Mouse (Mus musculus): ENCODE data around the gene Alyref2. TPM values are rescaled to one million over a fixed set of nuclear protein-coding genes. Genes with fewer than 3 reads are reported as not detected.

Alyref2 gene
- polyA plus RNA-seq, 2 experiments from 2014 or later: 8.9 to 11.1 TPM

DNA sequence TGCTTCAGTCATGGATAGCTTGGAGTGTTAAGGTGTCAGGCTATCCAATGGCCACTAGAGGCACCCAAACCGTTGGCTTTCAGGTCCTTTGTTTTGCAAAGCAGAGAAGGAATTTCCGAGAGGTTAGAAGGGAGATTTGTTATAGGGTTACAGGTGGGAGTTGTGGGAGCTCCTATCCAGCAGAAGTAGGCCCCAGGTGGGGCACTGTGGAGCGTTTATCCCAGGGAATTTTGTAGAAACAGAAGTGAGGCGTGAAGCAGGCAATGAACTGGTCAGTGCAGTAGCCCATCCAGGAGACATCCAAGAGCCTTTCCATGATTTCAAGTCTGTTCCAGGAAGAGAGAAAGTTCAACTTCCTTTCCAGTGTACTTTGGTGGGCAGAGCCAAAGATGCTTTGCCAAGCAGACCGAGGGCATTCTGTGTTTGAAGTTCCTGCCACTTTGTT, 1.6 kb upstream of the Alyref2 start:
- no peak for ATAC-seq

- peak; percentile 57 for ATAC-seq
Observed at GRCm38 (mm10) chr1:171502388-171503249, 659 bp upstream of the Alyref2 start.

DNA sequence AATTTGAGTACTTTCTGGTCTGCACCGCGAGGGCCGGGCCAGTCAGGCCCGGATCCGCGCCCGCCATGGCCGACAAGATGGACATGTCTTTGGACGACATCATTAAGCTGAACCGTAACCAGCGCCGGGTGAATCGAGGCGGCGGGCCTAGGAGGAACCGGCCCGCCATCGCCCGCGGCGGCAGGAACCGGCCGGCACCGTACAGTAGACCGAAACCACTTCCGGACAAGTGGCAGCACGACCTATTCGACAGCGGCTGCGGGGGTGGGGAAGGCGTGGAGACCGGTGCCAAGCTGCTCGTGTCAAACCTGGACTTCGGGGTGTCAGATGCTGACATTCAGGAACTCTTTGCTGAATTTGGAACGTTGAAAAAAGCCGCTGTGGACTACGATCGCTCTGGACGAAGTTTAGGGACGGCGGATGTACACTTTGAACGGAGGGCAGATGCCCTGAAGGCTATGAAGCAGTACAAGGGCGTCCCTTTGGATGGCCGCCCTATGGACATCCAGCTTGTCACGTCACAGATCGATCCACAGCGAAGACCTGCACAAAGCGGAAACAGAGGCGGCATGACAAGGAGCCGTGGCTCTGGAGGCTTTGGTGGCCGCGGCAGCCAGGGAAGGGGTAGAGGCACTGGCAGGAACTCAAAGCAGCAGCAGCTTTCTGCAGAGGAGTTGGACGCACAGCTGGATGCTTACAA, 464 bp downstream of the Alyref2 start:
- ATAC-seq: peak; percentile 69

DNA sequence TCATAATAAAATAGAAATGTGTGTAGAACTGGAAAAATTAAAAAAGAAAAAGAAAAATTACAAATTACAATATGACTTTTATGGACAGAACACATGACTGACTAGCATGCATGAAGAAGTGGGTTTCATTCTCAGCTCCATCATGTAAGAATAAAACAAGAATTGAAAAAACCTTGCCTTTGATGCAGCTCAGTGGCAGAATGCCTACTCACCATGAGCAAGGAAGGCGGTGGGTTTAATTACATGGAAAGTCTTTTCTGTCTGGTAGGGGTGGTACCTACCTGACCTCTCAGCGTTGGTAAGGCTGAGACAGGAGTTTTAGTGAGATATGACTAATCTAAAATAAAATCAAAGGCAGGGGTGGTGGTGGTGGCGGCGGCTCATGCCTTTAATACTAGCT, 1.3 kb downstream of the Alyref2 start:
- ATAC-seq: no peak

DNA sequence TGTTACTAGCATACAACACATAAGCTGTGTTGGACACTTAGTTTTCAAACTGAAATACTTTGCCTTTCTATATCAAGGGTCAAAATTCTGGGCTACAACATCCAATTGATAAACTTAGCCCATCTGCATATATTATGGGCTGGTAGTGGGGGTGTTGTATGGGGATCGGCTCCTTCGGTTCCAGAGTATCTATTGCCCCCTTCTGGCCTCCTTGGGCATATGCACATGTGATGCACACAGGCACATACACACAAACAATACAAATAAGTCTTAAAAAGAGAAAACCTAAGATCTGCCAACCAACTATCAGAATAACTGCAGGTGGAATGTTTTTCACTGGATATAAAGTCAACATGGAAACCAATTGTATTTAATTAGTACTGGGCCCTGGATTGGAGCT, 10.0 kb downstream of the Alyref2 start:
- ATAC-seq: no peak

GRCm38 (mm10) chr1:171513760-171514159, 10.5 kb downstream of the Alyref2 start:
- no peak for ATAC-seq

- ATAC-seq: no peak
Observed at GRCm38 (mm10) chr1:171515039-171515438, 11.8 kb downstream of the Alyref2 start.

DNA sequence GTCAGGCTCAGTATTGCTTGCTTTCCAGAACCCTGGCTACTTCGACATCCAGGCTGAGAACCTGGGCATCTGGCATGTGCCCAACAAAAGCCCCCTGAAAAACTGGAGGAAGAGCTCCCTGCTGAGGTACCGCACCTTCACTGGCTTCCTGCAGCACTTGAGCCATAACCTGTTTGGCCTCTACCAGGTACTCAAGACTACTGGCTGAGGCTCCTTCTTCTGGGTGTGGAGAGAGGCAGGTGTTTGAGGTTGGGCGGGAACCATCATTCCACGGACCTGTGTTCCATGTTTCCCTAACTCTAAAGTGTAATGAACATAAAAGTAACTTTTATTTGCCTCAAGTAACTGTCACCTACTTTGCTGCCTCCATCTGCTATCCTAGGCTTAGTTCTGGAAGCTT, 12.3 kb downstream of the Alyref2 start:
- no peak for ATAC-seq

GRCm38 (mm10) chr1:171531367-171531766, 28.1 kb downstream of the Alyref2 start:
- ATAC-seq: no peak

GRCm38 (mm10) chr1:171532830-171533229, 29.6 kb downstream of the Alyref2 start:
- ATAC-seq: no peak

- ATAC-seq: no peak
Observed at GRCm38 (mm10) chr1:171534557-171534956, 31.3 kb downstream of the Alyref2 start.

GRCm38 (mm10) chr1:171535194-171535593, 31.9 kb downstream of the Alyref2 start, which contains the start of gene Itln1:
Gene Itln1 (minus strand): TSS chr1:171535294.
- ATAC-seq: no peak

DNA sequence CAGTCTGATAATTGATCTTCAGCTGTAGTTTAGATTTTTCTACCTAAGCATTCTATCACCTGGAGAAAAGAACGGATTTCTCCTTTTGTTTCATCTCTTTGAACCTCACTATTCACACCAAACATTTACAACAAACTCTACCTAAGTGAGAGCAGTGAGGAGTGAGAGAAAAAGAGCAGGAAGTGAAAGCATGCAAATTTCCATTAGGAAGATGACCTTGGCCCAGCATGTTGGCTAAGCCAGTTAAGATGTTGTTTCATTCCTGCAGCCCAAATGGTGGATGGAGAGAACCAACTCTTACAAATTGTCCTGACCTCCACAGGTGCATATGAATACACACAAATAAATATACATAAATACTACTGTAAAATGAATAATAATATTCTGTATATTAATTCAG, 37.4 kb downstream of the Alyref2 start:
- ATAC-seq: no peak

- ATAC-seq: no peak
Observed at GRCm38 (mm10) chr1:171551326-171551725, 48.0 kb downstream of the Alyref2 start.

DNA sequence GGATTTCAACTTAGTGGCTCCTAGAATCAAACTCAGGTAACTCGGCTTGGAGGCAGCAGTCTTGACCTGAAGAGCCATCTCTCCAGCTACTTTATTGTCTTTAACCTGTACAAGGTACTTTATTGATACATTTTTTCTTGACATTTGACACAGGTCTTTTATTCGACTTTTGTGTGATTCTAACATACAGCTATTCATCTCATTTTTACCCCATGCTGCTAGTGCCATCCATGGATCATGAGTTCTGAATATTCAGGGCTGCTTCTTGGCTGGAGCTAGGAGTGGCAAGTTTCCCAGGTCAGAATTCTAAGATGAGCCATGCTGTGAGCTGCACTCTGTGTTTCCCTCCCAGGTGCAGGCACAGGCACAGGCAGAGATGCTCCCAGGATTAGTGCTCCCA, 49.0 kb downstream of the Alyref2 start:
- ATAC-seq: no peak

GRCm38 (mm10) chr1:171553359-171554341, 50.4 kb downstream of the Alyref2 start:
- no peak for ATAC-seq

Other genes with a start within 250 kb of the Alyref2 start
- gene B4galt3, start 233.2 kb upstream of the Alyref2 start, polyA plus RNA-seq (2017; shearing (Covaris generic)): 10 to 100 TPM; 33.1 to 35.7 TPM
- gene Ppox, start 222.3 kb upstream of the Alyref2 start, polyA plus RNA-seq (2017; shearing (Covaris generic)): 10 to 100 TPM; 53.6 to 58.0 TPM
- 10 to 100 TPM; 11.8 to 19.8 TPM for gene Usp21, start 215.5 kb upstream of the Alyref2 start, polyA plus RNA-seq (2017; shearing (Covaris generic))
- gene Ufc1, start 208.5 kb upstream of the Alyref2 start, polyA plus RNA-seq (2017; shearing (Covaris generic)): 100 to 1,000 TPM; 100 to 110 TPM
- gene Dedd, start 174.3 kb upstream of the Alyref2 start, polyA plus RNA-seq (2017; shearing (Covaris generic)): 10 to 100 TPM; 33.7 to 35.2 TPM
- 10 to 100 TPM; 26.3 to 29.7 TPM for gene Nit1, start 157.8 kb upstream of the Alyref2 start, polyA plus RNA-seq (2017; shearing (Covaris generic))
- 10 to 100 TPM; 34.7 to 60.5 TPM for gene Pfdn2, start 157.8 kb upstream of the Alyref2 start, polyA plus RNA-seq (2017; shearing (Covaris generic))
- gene Klhdc9, start 142.7 kb upstream of the Alyref2 start, polyA plus RNA-seq (2017; shearing (Covaris generic)): under 1 TPM in 1 of 2 experiments, not detected in 1; 0.48 TPM
- under 1 TPM in 1 of 2 experiments, not detected in 1; 0.09 TPM for gene Nectin4, start 133.4 kb upstream of the Alyref2 start, polyA plus RNA-seq (2017; shearing (Covaris generic))
- gene Arhgap30, start 114.5 kb upstream of the Alyref2 start, polyA plus RNA-seq (2017; shearing (Covaris generic)): 10 to 100 TPM; 71.7 to 78.8 TPM
- gene Usf1, start 92.2 kb upstream of the Alyref2 start, polyA plus RNA-seq (2017; shearing (Covaris generic)): 10 to 100 TPM; 41.0 to 43.1 TPM
- gene Tstd1, start 84.6 kb upstream of the Alyref2 start, polyA plus RNA-seq (2017; shearing (Covaris generic)): 1 to 10 TPM; 5.9 to 10.0 TPM
- under 1 TPM in 1 of 2 experiments, not detected in 1; 0.18 TPM for gene F11r, start 65.9 kb upstream of the Alyref2 start, polyA plus RNA-seq (2017; shearing (Covaris generic))
- not detected for gene Itln1, start 31.8 kb downstream of the Alyref2 start, polyA plus RNA-seq (2017; shearing (Covaris generic))
- gene Cd244a, start 55.7 kb downstream of the Alyref2 start, polyA plus RNA-seq (2017; shearing (Covaris generic)): 1 to 10 TPM; 1.0 to 1.4 TPM
- gene Ly9, start 103.9 kb downstream of the Alyref2 start, polyA plus RNA-seq (2017; shearing (Covaris generic)): 10 to 100 TPM; 45.6 to 82.3 TPM
- gene Slamf7, start 149.6 kb downstream of the Alyref2 start, polyA plus RNA-seq (2017; shearing (Covaris generic)): 1 to 10 TPM; 4.1 to 9.4 TPM
- 100 to 1,000 TPM; 665 to 693 TPM for gene Cd48, start 178.5 kb downstream of the Alyref2 start, polyA plus RNA-seq (2017; shearing (Covaris generic))

All from activated CD4-positive, CD25-positive, alpha-beta regulatory T cell, adult 4 months (primary cell).